Mouse (Mus musculus): ENCODE measurements around the gene C1ql1. TPM values are rescaled to one million over a fixed set of nuclear protein-coding genes. Genes with fewer than 3 reads are reported as not detected.

Gene C1ql1
- polyA plus RNA-seq (2015; fragmentation: Nextera tagmentation; extraction: Ambion mirVana): 20.6 and 30.6 TPM in 2 replicates

DNA sequence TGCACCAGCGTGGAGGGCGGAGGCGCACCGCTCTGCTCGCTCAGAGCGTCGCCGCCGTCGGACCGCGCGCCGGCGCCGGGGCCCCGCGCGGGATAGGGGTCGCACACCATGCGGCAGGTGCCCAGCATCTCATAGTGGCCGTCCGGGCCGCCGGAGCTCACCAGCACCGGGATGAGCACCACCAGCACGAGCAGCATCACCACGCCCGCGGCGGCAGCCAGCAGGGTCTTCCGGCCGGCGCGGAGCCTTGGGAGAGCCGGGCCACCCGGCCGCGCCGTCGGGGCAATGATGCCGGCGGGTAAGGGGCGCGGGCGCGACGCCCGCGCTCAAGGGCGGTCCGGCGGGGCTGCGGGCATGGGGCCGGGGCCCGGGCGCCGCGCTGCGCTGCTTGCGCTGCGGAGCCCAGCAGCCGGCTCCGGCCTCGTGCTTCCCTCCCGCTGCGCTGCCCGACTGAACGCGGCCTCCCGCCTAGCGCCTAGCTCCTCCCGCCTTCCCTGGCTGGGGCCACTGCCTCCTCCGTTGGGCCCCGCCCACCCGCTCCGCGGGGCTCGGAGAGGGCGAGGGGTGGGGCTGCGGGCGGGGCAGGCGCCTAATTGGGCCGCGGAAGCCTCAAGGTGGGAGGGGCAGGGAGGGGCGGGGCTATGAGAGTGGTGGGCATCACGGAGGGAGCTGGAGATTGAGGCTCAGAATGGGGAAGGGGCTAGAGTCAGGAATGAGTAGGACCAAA, at the start of gene C1ql1:
C1ql1 (minus strand) TSS at position 424 of the 727 bp plus-strand sequence.

DNA sequence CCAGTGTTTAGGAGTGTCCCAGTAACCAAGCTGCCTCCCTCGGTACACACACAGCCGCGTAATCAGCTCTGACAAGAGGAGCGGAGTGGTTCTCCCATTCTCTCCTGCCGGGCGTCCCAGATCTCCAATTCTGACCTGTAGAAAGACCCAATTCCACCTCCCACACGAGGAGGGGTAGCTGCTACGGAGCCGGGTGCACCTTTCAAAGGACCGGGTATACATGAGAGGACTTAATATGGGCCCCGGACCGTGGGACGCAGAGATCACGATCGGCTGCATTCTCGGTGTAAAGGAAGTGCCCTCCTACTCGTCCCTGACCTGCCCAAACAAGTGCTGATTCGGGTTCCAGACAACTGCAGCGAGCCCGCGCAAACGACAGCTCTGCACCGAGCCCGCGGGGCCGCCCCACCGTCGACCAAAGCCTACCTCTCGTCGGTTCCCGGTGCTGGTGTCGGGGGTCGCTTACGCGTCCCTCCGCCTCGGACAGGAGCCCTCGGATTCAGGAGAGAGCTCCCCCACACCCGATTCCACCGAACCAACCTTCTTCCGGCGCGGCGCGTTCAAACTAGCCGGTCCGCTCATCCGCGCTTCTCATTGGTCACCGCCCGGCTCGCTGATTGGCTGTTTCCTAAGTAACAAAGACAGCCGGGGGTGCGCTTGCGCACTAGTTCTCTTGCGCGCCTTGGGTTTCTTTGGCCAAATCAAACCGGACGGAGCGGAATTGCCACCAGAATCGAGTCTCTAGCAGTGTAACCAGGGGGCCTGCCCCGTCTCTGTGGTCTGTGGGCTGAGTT, 21.7 kb downstream of the C1ql1 start, which contains the start of gene Kif18b:
Kif18b (minus strand) TSS at position 568 of the 794 bp plus-strand sequence.

DNA sequence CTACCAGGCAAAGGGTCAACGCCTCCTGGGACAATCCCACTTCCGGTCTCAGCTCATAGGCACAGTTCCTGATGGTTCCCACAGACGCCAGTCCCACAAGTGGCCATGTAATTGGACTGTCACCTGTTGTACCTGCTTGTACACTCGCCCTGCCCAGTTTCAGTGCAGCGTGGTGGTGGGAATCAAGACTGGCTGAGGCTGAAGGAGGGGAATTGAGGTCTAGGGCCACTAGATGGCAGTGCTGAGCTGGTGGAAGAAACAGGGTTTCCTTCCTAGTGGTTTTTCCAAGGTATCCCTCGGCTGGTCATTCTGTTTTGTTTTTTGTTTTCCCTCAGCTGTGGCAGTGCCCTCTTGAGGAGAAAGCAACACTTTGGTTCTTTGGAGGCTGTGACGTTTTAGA, 45.7 kb downstream of the C1ql1 start, which contains the start of gene Gfap:
Gfap (minus strand) TSS at position 150 of the 400 bp plus-strand sequence.

Other genes starting within 250 kb of the C1ql1 start
- gene Ccdc43, start 248.9 kb downstream of the C1ql1 start, polyA plus RNA-seq (2015; fragmentation: Nextera tagmentation; extraction: Ambion mirVana): 22.5 and 30.7 TPM in 2 replicates
- gene Adam11, start 185.2 kb downstream of the C1ql1 start, polyA plus RNA-seq (2015; fragmentation: Nextera tagmentation; extraction: Ambion mirVana): 2.9 and 3.7 TPM in 2 replicates
- gene Gjc1, start 127.0 kb downstream of the C1ql1 start, polyA plus RNA-seq (2015; fragmentation: Nextera tagmentation; extraction: Ambion mirVana): 23.3 and 26.2 TPM in 2 replicates
- gene Higd1b, start 110.8 kb downstream of the C1ql1 start, polyA plus RNA-seq (2015; fragmentation: Nextera tagmentation; extraction: Ambion mirVana): 3.6 and 5.2 TPM in 2 replicates
- 58.7 and 76.9 TPM in 2 replicates for gene Eftud2, start 65.7 kb downstream of the C1ql1 start, polyA plus RNA-seq (2015; fragmentation: Nextera tagmentation; extraction: Ambion mirVana)
- gene Ccdc103, start 65.5 kb downstream of the C1ql1 start, polyA plus RNA-seq (2015; fragmentation: Nextera tagmentation; extraction: Ambion mirVana): 1.6 and 1.8 TPM in 2 replicates
- gene Fam187a, start 61.5 kb downstream of the C1ql1 start, polyA plus RNA-seq (2015; fragmentation: Nextera tagmentation; extraction: Ambion mirVana): not detected in 2 replicates
- gene Gfap, start 45.8 kb downstream of the C1ql1 start, polyA plus RNA-seq (2015; fragmentation: Nextera tagmentation; extraction: Ambion mirVana): 0.87 and 0.94 TPM in 2 replicates
- 1.4 and 1.5 TPM in 2 replicates for gene Kif18b, start 21.6 kb downstream of the C1ql1 start, polyA plus RNA-seq (2015; fragmentation: Nextera tagmentation; extraction: Ambion mirVana)
- 40.0 and 56.0 TPM in 2 replicates for gene Nmt1, start 81.5 kb upstream of the C1ql1 start, polyA plus RNA-seq (2015; fragmentation: Nextera tagmentation; extraction: Ambion mirVana)
- 84.8 and 99.7 TPM in 2 replicates for gene Dcakd, start 81.6 kb upstream of the C1ql1 start, polyA plus RNA-seq (2015; fragmentation: Nextera tagmentation; extraction: Ambion mirVana)
- gene Plcd3, start 155.0 kb upstream of the C1ql1 start, polyA plus RNA-seq (2015; fragmentation: Nextera tagmentation; extraction: Ambion mirVana): 3.5 and 4.9 TPM in 2 replicates
- 34.4 and 53.2 TPM in 2 replicates for gene Acbd4, start 155.0 kb upstream of the C1ql1 start, polyA plus RNA-seq (2015; fragmentation: Nextera tagmentation; extraction: Ambion mirVana)
- gene Hexim1, start 169.5 kb upstream of the C1ql1 start, polyA plus RNA-seq (2015; fragmentation: Nextera tagmentation; extraction: Ambion mirVana): 6.0 and 6.6 TPM in 2 replicates
- gene Hexim2, start 185.7 kb upstream of the C1ql1 start, polyA plus RNA-seq (2015; fragmentation: Nextera tagmentation; extraction: Ambion mirVana): 10.0 and 11.4 TPM in 2 replicates
- 3.0 and 3.9 TPM in 2 replicates for gene Fmnl1, start 224.4 kb upstream of the C1ql1 start, polyA plus RNA-seq (2015; fragmentation: Nextera tagmentation; extraction: Ambion mirVana)

Data from adrenal gland, postnatal 0 days (tissue).